Mouse (Mus musculus) heart, embryonic 11.5 days (tissue): ENCODE data around the gene Veph1. TPM values are rescaled to one million over a fixed set of nuclear protein-coding genes. Genes with fewer than 3 reads are reported as not detected.

Experiments used
- ATAC-seq: fragments of 200-750 bp; cut with Nextera tagmentation; replicated peaks from 2 replicates; pipeline ENCODE4 v1.8.0; 2017; ENCODE audit warnings: moderate library complexity; ENCODE audit not compliant: insufficient number of reproducible peaks, low FRiP score, low TSS enrichment
- H3K27ac ChIP-seq: fragments of 300-500 bp; sonication (generic); 2 replicates; pipeline ENCODE4 v1.5.1; 2014; ENCODE audit warnings: mild to moderate bottlenecking, low read depth, low read length
- H3K27me3 ChIP-seq: fragments of 300-500 bp; sonication (generic); 2 replicates; pipeline ENCODE4 v1.6.1; 2014; ENCODE audit warnings: mild to moderate bottlenecking, low read length, mixed read lengths; ENCODE audit not compliant: control insufficient read depth, insufficient read depth
- H3K36me3 ChIP-seq: fragments of 300-500 bp; sonication (generic); 2 replicates; pipeline ENCODE4 v1.6.1; 2014; ENCODE audit warnings: mild to moderate bottlenecking, low read length, moderate library complexity, mixed read lengths; ENCODE audit not compliant: control insufficient read depth, insufficient read depth
- H3K4me1 ChIP-seq: fragments of 300-500 bp; sonication (generic); 2 replicates; pipeline ENCODE4 v1.6.1; 2014; ENCODE audit warnings: low read length; ENCODE audit not compliant: control insufficient read depth, insufficient read depth
- H3K4me2 ChIP-seq: fragments of 300-500 bp; sonication (generic); 2 replicates; pipeline ENCODE4 v1.6.1; 2014; ENCODE audit warnings: mild to moderate bottlenecking, moderate library complexity
- H3K4me3 ChIP-seq: fragments of 300-500 bp; sonication (generic); 2 replicates; pipeline ENCODE4 v1.5.1; 2014; ENCODE audit warnings: low read depth, low read length
- H3K9ac ChIP-seq: fragments of 300-500 bp; sonication (generic); 2 replicates; pipeline ENCODE4 v1.6.1; 2014; ENCODE audit warnings: mild to moderate bottlenecking, low read depth, low read length, moderate library complexity
- H3K9me3 ChIP-seq: fragments of 300-500 bp; sonication (generic); replicated peaks from 2 replicates; pipeline ENCODE4 v1.6.1; 2016; ENCODE audit warnings: low read length; ENCODE audit not compliant: control insufficient read depth
- WGBS: fragments of 180-500 bp; shearing (Covaris S2); extraction: QIAGEN DNeasy Blood & Tissue Kit; methylation state at CpG from one replicate; pipeline ENCODE4 v1.1.7; 2014; ENCODE audit not compliant: insufficient replicate concordance; 5-methylcytosine and 5-hydroxymethylcytosine counted together
- polyA plus RNA-seq: library from polyadenylated mRNA; unstranded; fragments of >200 nt; fragmentation: Nextera tagmentation; extraction: Ambion mirVana; gene quantifications from 2 replicates; pipeline ENCODE4 v1.2.1, GENCODE M21; 2014

Veph1 gene
- polyA plus RNA-seq, 1 experiment from 2014 or later = 0.83 TPM

GRCm38 (mm10) chr3:66101809-66102598, 194.6 kb downstream of the Veph1 start:
- no peak overlapping the region for H3K9ac ChIP-seq
- H3K36me3 ChIP-seq = no peaks in the 10 kb centered on the region
- no peak for ATAC-seq
- H3K4me2 ChIP-seq = no peak overlapping the region
- H3K4me3 ChIP-seq = no peak overlapping the region
- no peaks in the 10 kb centered on the region for H3K9me3 ChIP-seq
- no peaks in the 10 kb centered on the region; the same call in 1 of the 2 replicates for H3K27me3 ChIP-seq
- 78% methylated on average over 11 of the region's 11 CpGs for WGBS
- no peaks in the 10 kb centered on the region for H3K4me1 ChIP-seq
- no peak overlapping the region for H3K27ac ChIP-seq

- no peak overlapping the region for H3K9ac ChIP-seq
- WGBS = 82% methylated on average over 2 of the region's 2 CpGs
- H3K4me1 ChIP-seq = no peaks in the 10 kb centered on the region
- no peak overlapping the region for H3K4me2 ChIP-seq
- no peaks in the 10 kb centered on the region for H3K36me3 ChIP-seq
- ATAC-seq = no peak
- no peak overlapping the region for H3K27ac ChIP-seq
- H3K9me3 ChIP-seq = no peaks in the 10 kb centered on the region
- H3K4me3 ChIP-seq = no peak overlapping the region
- no peaks in the 10 kb centered on the region; the same call in 1 of the 2 replicates for H3K27me3 ChIP-seq
Observed at GRCm38 (mm10) chr3:66101074-66101473, 195.6 kb downstream of the Veph1 start.

DNA sequence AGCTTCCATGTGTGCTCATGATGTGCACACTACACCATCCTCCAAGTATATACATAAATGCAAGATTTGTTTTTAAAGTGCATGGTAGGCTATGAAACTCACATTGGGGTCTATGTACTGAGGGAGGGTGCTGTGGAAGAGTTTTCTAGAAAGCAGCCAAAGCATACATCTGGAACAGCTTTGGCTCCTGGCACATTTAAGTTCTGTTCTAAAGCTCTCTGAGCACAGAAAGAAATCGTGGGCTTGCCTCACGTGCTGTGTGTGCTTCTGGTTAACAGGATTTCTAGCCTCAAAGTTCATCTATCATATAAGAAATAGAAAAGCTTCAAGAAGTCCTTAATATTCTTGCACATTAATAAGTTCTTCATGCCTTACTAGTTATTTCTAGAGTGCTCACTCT, 204.9 kb downstream of the Veph1 start:
- Histone ChIP-seq H3K27ac (no peak overlapping the region), H3K9me3 (no peaks in the 10 kb centered on the region), H3K4me3 (no peak overlapping the region), H3K27me3 (no peaks in the 10 kb centered on the region), H3K36me3 (no peaks in the 10 kb centered on the region), H3K4me1 (no peaks in the 10 kb centered on the region), H3K9ac (no peak overlapping the region), H3K4me2 (no peak overlapping the region)
- no peak for ATAC-seq
- WGBS = 58% methylated on average over 2 of the region's 2 CpGs

DNA sequence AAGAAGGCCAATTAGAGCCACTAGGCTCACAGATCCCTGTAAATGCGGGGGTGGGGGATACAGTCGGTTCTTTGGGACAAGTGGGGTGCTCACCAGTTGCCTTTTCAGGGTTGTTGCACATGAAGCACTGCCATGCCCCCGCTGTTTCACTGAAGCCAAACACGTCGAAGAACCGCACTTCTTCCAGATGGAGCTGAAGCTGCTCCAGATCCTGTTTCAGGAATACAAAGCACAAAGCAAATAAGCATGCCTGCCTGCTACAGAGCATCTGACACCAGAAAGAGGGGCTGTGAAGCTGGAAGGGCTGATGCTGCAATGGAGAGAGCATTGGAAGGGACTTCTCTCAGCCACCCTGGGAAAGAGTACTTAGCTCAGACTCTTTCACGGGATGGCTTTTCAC, 209.0 kb downstream of the Veph1 start:
- H3K4me2 ChIP-seq = no peak overlapping the region
- H3K4me3 ChIP-seq = no peak overlapping the region
- no peaks in the 10 kb centered on the region for H3K36me3 ChIP-seq
- no peak overlapping the region for H3K27ac ChIP-seq
- H3K9me3 ChIP-seq = no peaks in the 10 kb centered on the region
- no peaks in the 10 kb centered on the region for H3K27me3 ChIP-seq
- no peaks in the 10 kb centered on the region for H3K4me1 ChIP-seq
- no peak overlapping the region for H3K9ac ChIP-seq
- ATAC-seq = no peak
- WGBS = 79% methylated on average over 7 of the region's 7 CpGs

DNA sequence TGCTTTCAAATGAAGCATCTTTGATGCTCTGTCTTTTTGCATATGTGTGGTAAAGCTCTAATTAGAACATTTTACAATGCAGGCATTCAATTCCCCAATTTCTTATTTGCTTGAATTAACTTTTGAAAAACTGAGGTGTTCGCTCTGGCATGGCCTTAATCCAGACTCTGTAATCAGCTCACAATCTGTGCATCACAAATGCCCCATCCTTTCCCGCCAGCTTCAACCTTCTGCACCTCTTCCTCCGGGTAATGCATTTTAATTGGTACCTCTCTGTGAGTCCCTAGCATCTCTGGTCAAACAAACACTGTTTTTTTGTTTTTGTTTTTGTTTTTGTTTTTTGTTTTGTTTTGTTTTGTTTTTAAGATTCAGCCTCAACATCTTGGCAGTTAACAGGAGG, 212.8 kb downstream of the Veph1 start:
- Histone ChIP-seq H3K4me2 (no peak overlapping the region), H3K27me3 (no peaks in the 10 kb centered on the region), H3K36me3 (no peaks in the 10 kb centered on the region), H3K9ac (no peak overlapping the region), H3K4me1 (no peaks in the 10 kb centered on the region), H3K4me3 (no peak overlapping the region), H3K27ac (no peak overlapping the region), H3K9me3 (no peaks in the 10 kb centered on the region)
- ATAC-seq = no peak
- 81% methylated on average over 3 of the region's 3 CpGs for WGBS

GRCm38 (mm10) chr3:66083407-66083806, 213.2 kb downstream of the Veph1 start:
- no peak for ATAC-seq
- Histone ChIP-seq H3K9me3 (no peaks in the 10 kb centered on the region), H3K9ac (no peak overlapping the region), H3K27me3 (no peaks in the 10 kb centered on the region), H3K4me2 (no peak overlapping the region), H3K4me3 (no peak overlapping the region), H3K27ac (no peak overlapping the region), H3K36me3 (no peaks in the 10 kb centered on the region), H3K4me1 (no peaks in the 10 kb centered on the region)
- 77% methylated on average over 5 of the region's 5 CpGs for WGBS

GRCm38 (mm10) chr3:66082975-66083374, 213.7 kb downstream of the Veph1 start:
- no peak for ATAC-seq
- H3K36me3 ChIP-seq = no peaks in the 10 kb centered on the region
- H3K27me3 ChIP-seq = no peaks in the 10 kb centered on the region
- no peak overlapping the region for H3K4me3 ChIP-seq
- no peak overlapping the region for H3K27ac ChIP-seq
- no peak overlapping the region for H3K4me2 ChIP-seq
- no peaks in the 10 kb centered on the region for H3K9me3 ChIP-seq
- no peak overlapping the region for H3K9ac ChIP-seq
- no peaks in the 10 kb centered on the region for H3K4me1 ChIP-seq
- WGBS = 86% methylated on average over 4 of the region's 4 CpGs

DNA sequence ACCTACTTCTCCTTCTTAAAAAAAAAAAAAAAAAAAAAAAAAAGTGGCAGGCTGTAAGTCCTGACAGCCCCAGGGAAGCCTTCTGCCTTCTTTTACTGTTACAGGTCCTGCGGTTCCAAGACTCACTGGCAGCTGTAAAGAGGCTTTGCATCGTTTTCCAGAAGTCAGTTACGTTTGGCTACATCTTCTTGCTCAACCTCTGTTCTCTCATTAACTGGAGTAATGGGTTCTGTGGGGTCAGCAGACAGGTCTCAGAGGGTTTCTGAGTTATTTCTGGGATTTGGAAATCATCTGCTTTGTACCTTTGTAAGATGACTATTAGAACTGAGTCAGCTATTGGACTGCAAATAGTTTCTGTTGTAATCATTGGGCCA, 215.3 kb downstream of the Veph1 start:
- Histone ChIP-seq H3K4me3 (no peak overlapping the region), H3K9me3 (no peaks in the 10 kb centered on the region), H3K36me3 (no peaks in the 10 kb centered on the region), H3K4me1 (no peaks in the 10 kb centered on the region), H3K9ac (no peak overlapping the region), H3K27me3 (no peaks in the 10 kb centered on the region), H3K4me2 (no peak overlapping the region), H3K27ac (no peak overlapping the region)
- no peak for ATAC-seq
- WGBS = 62% methylated on average over 3 of the region's 3 CpGs
